In the genomic region with DNA sequence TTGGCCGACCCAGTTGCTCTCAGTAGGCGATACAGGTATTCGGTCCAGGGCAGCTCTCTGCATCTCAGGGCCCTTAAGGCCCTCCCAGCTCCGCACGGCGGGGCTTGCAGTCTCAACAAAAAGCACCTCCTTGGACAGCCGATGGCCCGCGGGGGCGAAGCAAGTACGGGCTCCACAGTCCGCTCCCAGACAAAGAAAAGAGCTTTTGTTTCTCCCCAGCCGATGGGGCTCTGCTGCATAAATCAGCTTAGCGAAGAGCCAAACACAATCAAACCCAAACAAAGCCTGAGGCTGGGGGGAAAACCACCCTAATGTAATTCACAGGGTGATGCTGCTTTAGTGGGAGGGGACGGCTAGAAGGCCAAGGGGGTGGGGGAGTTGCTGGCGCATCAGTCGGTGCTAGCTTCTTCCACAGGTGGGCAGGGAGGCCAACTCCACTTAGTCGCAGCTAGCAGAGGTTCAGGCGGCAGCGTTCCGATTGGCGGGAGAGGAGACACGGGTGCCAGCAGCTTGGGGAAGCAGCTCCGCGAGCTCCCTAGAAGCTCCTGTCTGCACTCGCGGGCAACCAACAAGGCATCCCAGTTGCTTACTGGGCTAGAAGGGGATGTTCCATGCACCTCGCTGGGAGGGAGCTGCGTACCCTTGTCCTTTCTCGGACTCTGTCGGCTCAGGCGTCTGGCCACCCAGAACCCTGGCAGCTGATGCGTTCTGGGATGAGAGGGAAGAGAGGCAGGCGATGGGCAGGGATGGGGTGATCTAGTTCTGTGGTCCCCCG, we compare ENCODE assay signal across 8 mouse cellular contexts. TPM values are rescaled to one million over a fixed set of nuclear protein-coding genes. Genes with fewer than 3 reads are reported as not detected.
A peak's percentile ranks its signal among the peaks of the same experiment; 100 is the strongest.
DNase-seq lines count a peak whose midpoint lies in the region; ATAC-seq and TF ChIP-seq lines count a peak whose summit lies in the region.

No protein-coding gene starts in this region.

- peak overlapping the region; percentile 92 for H3K27ac ChIP-seq in cortical plate, adult 2 months (ENCODE audit: insufficient read depth, low read length)
- H3K27ac ChIP-seq in intestine, embryonic 14.5 days (ENCODE audit: low read depth) = peak overlapping the region; percentile 88
- peak overlapping the region; percentile 99 for H3K27ac ChIP-seq in midbrain, embryonic 10.5 days (replicated peaks)

- WGBS in intestine, embryonic 14.5 days = under 1% methylated on average over 35 of the region's 35 CpGs
- 0% methylated on average over 35 of the region's 35 CpGs for WGBS in midbrain, embryonic 10.5 days

- peak; percentile 34 to 43 for DNase-seq in adrenal gland, adult 18-20 months (ENCODE audit: low spot score in 2 of 2)
- DNase-seq in gastrocnemius, postnatal 25 days = peak; percentile 43
- DNase-seq in intestine, embryonic 14.5 days (ENCODE audit: low spot score) = peak; percentile 86
- peak; percentile 46 to 73 for DNase-seq in left cerebral cortex, postnatal 10 days (ENCODE audit: extremely low spot score in 1 of 2, low spot score in 2 of 2)
- DNase-seq in midbrain, embryonic 10.5 days (ENCODE audit: low spot score) = peak; percentile 91
- DNase-seq in skeletal muscle tissue, adult 2 months (ENCODE audit: low read depth, low spot score) = peak; percentile 13
- DNase-seq in Muller cell, postnatal 12 days (ENCODE audit: inconsistent ontology term) = no peak

- peak overlapping the region; percentile 73 for H3K9ac ChIP-seq in intestine, embryonic 14.5 days (ENCODE audit: low read length)

- H3K36me3 ChIP-seq in intestine, embryonic 14.5 days (ENCODE audit: control insufficient read depth, insufficient read depth, low read length) = no peaks in the 10 kb centered on the region
- no peaks in the 10 kb centered on the region for H3K36me3 ChIP-seq in midbrain, embryonic 10.5 days

- ATAC-seq in intestine, embryonic 14.5 days (replicated peaks; ENCODE audit: low FRiP score, low TSS enrichment, low read depth) = peak; percentile 80

- TF ChIP-seq CTCF in cortical plate, adult 2 months (IDR thresholded peaks at IDR 0.05; ENCODE audit: extremely low read depth, insufficient read depth, low read length) = no peak

- 0 out of 2 replicates have a peak, but pooled peaks cover 4% of the 10 kb centered on the region for H3K27me3 ChIP-seq in intestine, embryonic 14.5 days (replicated peaks; ENCODE audit: control insufficient read depth, insufficient read depth, low read length)
- H3K27me3 ChIP-seq in midbrain, embryonic 10.5 days (ENCODE audit: low read depth, poor library complexity, severe bottlenecking) = no peaks in the 10 kb centered on the region

- peaks cover 4% of the 10 kb centered on the region; the same call in 1 of the 2 replicates for H3K4me1 ChIP-seq in cortical plate, adult 2 months (ENCODE audit: control insufficient read depth, insufficient read depth, low read length)
- peaks cover 18% of the 10 kb centered on the region for H3K4me1 ChIP-seq in intestine, embryonic 14.5 days (replicated peaks; ENCODE audit: control insufficient read depth, insufficient read depth, low read length)
- H3K4me1 ChIP-seq in midbrain, embryonic 10.5 days = peaks cover 72% of the 10 kb centered on the region

- peak overlapping the region; percentile 67 for H3K4me2 ChIP-seq in intestine, embryonic 14.5 days (ENCODE audit: low read length)

- TF ChIP-seq POLR2A in cortical plate, adult 2 months (IDR thresholded peaks at IDR 0.05; ENCODE audit: extremely low read depth, insufficient read depth, low read length) = no peak

- peak overlapping the region; percentile 87 for H3K4me3 ChIP-seq in cortical plate, adult 2 months (ENCODE audit: insufficient read depth, low read length)
- H3K4me3 ChIP-seq in intestine, embryonic 14.5 days (ENCODE audit: low read depth, low read length) = peak overlapping the region; percentile 60
- peak overlapping the region; percentile 67 for H3K4me3 ChIP-seq in midbrain, embryonic 10.5 days

- H3K9me3 ChIP-seq in intestine, embryonic 14.5 days (ENCODE audit: control insufficient read depth, low read length) = no peaks in the 10 kb centered on the region
- H3K9me3 ChIP-seq in midbrain, embryonic 10.5 days (replicated peaks) = no peaks in the 10 kb centered on the region

- intact Hi-C loops in left cerebral cortex, postnatal 10 days (cut with DNase I) = no loop called here

RNA-seq across cellular contexts. Expression of a gene that starts 0.5 kb away (rescaled TPM):
- total RNA-seq in adrenal gland, adult 18-20 months (2021) = 1 to 10 TPM; 2.5 to 3.3 TPM
- 12.3 and 12.9 TPM in 2 replicates for polyA plus RNA-seq in cortical plate, adult 2 months (2012; rRNA removed)
- total RNA-seq in gastrocnemius, postnatal 25 days (2021) = under 1 TPM; 0.75 to 0.90 TPM
- 3.7 and 4.0 TPM in 2 replicates for polyA plus RNA-seq in intestine, embryonic 14.5 days (2014; fragmentation: Nextera tagmentation; extraction: Ambion mirVana)
- 10 to 100 TPM; 36.7 to 38.0 TPM for total RNA-seq in left cerebral cortex, postnatal 10 days (2021)
- polyA plus RNA-seq in midbrain, embryonic 10.5 days (2016; fragmentation: Nextera tagmentation; extraction: Ambion mirVana) = 23.7 and 32.6 TPM in 2 replicates

Comparison
In these comparisons a context has a peak if more than half of its experiments do, and no peak if none do; other contexts are left out.
1. RNA of a gene that starts 0.5 kb away (total RNA-seq): 36.7 to 38.0 TPM in left cerebral cortex, postnatal 10 days; 2.5 to 3.3 TPM in adrenal gland, adult 18-20 months and 0.75 to 0.90 TPM in gastrocnemius, postnatal 25 days; every median in the first group is over 4 times any median in the second.
2. Peak in every context shown above with its lines, with median percentiles within 50 percentile points of each other: H3K27ac ChIP-seq and H3K4me3 ChIP-seq.